Mouse (Mus musculus): ENCODE results near the gene Pla2g15. TPM values are rescaled to one million over a fixed set of nuclear protein-coding genes. Genes with fewer than 3 reads are reported as not detected.

Gene Pla2g15
- polyA plus RNA-seq, 1 experiment from 2014 or later: 9.8 TPM

GRCm38 (mm10) chr8:106210821-106211345 lies 60.7 kb downstream of the Pla2g15 start, which contains the start of the genes Slc7a6os and Prmt7:
Slc7a6os (minus strand) TSS chr8:106210935.
Prmt7 (plus strand) TSS chr8:106210936.
- peaks cover 62% of the 10 kb centered on the region for H3K36me3 ChIP-seq

GRCm38 (mm10) chr8:106211421-106211820 lies 61.2 kb downstream of the Pla2g15 start:
- ATAC-seq: no peak

More at GRCm38 (mm10) chr8:106210821-106211345, 60.7 kb downstream of the Pla2g15 start, which contains the start of the genes Slc7a6os and Prmt7:
- Histone ChIP-seq H3K9ac (peak within 1 kb of the TSS; percentile 85), H3K9me3 (replicated peaks) (no peaks in the 10 kb centered on the region), H3K27ac (peak within 1 kb of the TSS; percentile 85), H3K4me3 (peak within 1 kb of the TSS; percentile 72), H3K27me3 (replicated peaks) (no peaks in the 10 kb centered on the region), H3K4me2 (peak within 1 kb of the TSS; percentile 85), H3K4me1 (peaks cover 27% of the 10 kb centered on the region)
- 0% methylated on average over 52 of the region's 52 CpGs for WGBS (ENCODE audit: insufficient replicate concordance)
- ATAC-seq: peak; percentile 96

DNA sequence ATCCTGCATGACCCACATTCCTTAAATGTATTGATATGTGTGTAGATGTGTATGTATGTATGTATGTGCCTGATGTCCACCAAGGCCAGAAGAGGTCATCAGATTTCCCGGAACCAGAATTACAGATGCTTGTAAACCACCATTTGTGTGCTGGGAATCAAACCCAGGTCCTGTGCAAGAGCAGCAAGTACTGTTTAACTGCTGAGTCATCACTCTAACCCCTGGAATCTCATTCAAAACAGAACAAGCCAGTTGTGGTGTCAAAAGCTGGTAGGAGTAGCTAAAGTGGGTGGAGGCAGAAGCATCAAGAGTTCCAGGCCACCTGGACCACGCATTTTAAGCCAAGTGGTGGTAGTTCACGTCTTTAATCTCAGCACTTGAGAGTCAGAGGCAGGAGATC lies 63.8 kb downstream of the Pla2g15 start:
- peaks cover 63% of the 10 kb centered on the region for H3K36me3 ChIP-seq
- no peak overlapping the region for H3K27ac ChIP-seq
- WGBS (ENCODE audit: insufficient replicate concordance): 83% methylated on average over 3 of the region's 3 CpGs
- no peak for ATAC-seq
- no peak overlapping the region for H3K4me3 ChIP-seq
- no peak overlapping the region for H3K9ac ChIP-seq
- no peaks in the 10 kb centered on the region for H3K27me3 ChIP-seq (replicated peaks)
- H3K4me1 ChIP-seq: peaks cover 20% of the 10 kb centered on the region
- no peak overlapping the region for H3K4me2 ChIP-seq
- H3K9me3 ChIP-seq (replicated peaks): no peaks in the 10 kb centered on the region

More at GRCm38 (mm10) chr8:106211421-106211820, 61.2 kb downstream of the Pla2g15 start:
- H3K9ac ChIP-seq: peak overlapping the region; percentile 85
- no peaks in the 10 kb centered on the region for H3K9me3 ChIP-seq (replicated peaks)
- H3K4me2 ChIP-seq: peak overlapping the region; percentile 85
- H3K4me1 ChIP-seq: peaks cover 27% of the 10 kb centered on the region
- peak overlapping the region; percentile 85 for H3K27ac ChIP-seq
- peaks cover 63% of the 10 kb centered on the region for H3K36me3 ChIP-seq
- 4% methylated on average over 13 of the region's 13 CpGs for WGBS (ENCODE audit: insufficient replicate concordance)
- no peaks in the 10 kb centered on the region for H3K27me3 ChIP-seq (replicated peaks)
- peak overlapping the region; percentile 72 for H3K4me3 ChIP-seq

Other genes with a start within 250 kb of the Pla2g15 start
- 13.1 and 14.3 TPM in 2 replicates for gene Pskh1, start 250.0 kb upstream of the Pla2g15 start, polyA plus RNA-seq (2016; fragmentation: Nextera tagmentation; extraction: Ambion mirVana)
- gene Ctrl, start 216.5 kb upstream of the Pla2g15 start, polyA plus RNA-seq (2016; fragmentation: Nextera tagmentation; extraction: Ambion mirVana): 0.94 and 1.0 TPM in 2 replicates
- 77.2 and 84.6 TPM in 2 replicates for gene Psmb10, start 212.0 kb upstream of the Pla2g15 start, polyA plus RNA-seq (2016; fragmentation: Nextera tagmentation; extraction: Ambion mirVana)
- gene Lcat, start 207.0 kb upstream of the Pla2g15 start, polyA plus RNA-seq (2016; fragmentation: Nextera tagmentation; extraction: Ambion mirVana): 26.3 and 29.2 TPM in 2 replicates
- gene Slc12a4, start 184.3 kb upstream of the Pla2g15 start, polyA plus RNA-seq (2016; fragmentation: Nextera tagmentation; extraction: Ambion mirVana): 18.2 and 18.6 TPM in 2 replicates
- gene Dpep3, start 171.0 kb upstream of the Pla2g15 start, polyA plus RNA-seq (2016; fragmentation: Nextera tagmentation; extraction: Ambion mirVana): not detected in 2 replicates
- 16.0 and 16.5 TPM in 2 replicates for gene Dus2, start 159.1 kb upstream of the Pla2g15 start, polyA plus RNA-seq (2016; fragmentation: Nextera tagmentation; extraction: Ambion mirVana)
- gene Dpep2nb, start 144.4 kb upstream of the Pla2g15 start, polyA plus RNA-seq (2016; fragmentation: Nextera tagmentation; extraction: Ambion mirVana): not detected in 2 replicates
- 14.7 TPM in 2 replicates for gene Ddx28, start 138.5 kb upstream of the Pla2g15 start, polyA plus RNA-seq (2016; fragmentation: Nextera tagmentation; extraction: Ambion mirVana)
- gene Nfatc3, start 91.6 kb upstream of the Pla2g15 start, polyA plus RNA-seq (2016; fragmentation: Nextera tagmentation; extraction: Ambion mirVana): 5.0 and 5.8 TPM in 2 replicates
- gene Esrp2, start 13.4 kb upstream of the Pla2g15 start, polyA plus RNA-seq (2016; fragmentation: Nextera tagmentation; extraction: Ambion mirVana): 6.6 and 7.9 TPM in 2 replicates
- 17.4 and 22.2 TPM in 2 replicates for gene Slc7a6, start 18.5 kb downstream of the Pla2g15 start, polyA plus RNA-seq (2016; fragmentation: Nextera tagmentation; extraction: Ambion mirVana)
- 20.1 and 21.9 TPM in 2 replicates for gene Slc7a6os, start 60.5 kb downstream of the Pla2g15 start, polyA plus RNA-seq (2016; fragmentation: Nextera tagmentation; extraction: Ambion mirVana)
- gene Prmt7, start 60.5 kb downstream of the Pla2g15 start, polyA plus RNA-seq (2016; fragmentation: Nextera tagmentation; extraction: Ambion mirVana): 43.2 and 45.6 TPM in 2 replicates
- gene Smpd3, start 187.6 kb downstream of the Pla2g15 start, polyA plus RNA-seq (2016; fragmentation: Nextera tagmentation; extraction: Ambion mirVana): 0.61 and 0.92 TPM in 2 replicates